Mouse (Mus musculus) kidney, postnatal 4 days (tissue): ENCODE measurements around the gene Cdkl2.

Experiments
- DNase-seq, 2 experiments: peaks; one replicate each; pipeline ENCODE4 v3.0.0; 2021; ENCODE audit warnings: mixed read lengths in 2 of 2

Cdkl2 gene

DNA sequence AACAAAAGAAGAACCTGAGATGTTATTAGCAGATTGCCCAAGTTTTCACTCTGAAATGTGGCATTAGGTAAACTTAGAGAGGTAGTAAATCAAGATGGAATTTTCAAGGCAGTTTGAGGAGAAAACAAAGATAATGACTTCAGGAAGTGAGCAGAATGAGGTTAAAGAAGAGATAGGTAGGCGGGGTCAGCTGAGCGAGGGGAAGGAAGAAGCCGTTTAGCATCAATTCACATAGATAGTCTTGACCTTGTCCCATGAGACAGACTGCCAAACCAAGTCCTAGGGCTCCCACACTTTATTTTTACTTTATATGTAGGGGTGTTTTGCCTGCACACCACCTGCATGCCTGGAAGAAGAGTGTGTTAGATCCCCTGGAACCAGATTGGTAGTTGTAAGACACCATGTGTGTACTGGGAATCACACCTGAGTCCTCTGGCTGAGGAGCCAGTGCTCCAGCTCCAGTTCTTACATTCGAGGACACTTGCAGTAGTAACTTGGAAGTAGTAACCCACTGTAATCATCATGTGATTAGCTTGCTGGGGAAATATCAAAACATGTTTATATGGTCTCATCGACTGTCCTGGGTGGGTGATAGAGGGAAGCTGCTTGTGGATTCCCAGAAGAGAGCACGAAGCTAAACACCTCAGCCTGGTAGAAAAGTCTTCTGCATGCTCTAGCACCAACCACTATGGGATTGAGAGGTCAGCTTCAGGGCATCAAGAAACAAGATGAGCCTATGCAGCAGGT is 52.3 kb downstream of the Cdkl2 start:
- DNase-seq, result no peak

DNA sequence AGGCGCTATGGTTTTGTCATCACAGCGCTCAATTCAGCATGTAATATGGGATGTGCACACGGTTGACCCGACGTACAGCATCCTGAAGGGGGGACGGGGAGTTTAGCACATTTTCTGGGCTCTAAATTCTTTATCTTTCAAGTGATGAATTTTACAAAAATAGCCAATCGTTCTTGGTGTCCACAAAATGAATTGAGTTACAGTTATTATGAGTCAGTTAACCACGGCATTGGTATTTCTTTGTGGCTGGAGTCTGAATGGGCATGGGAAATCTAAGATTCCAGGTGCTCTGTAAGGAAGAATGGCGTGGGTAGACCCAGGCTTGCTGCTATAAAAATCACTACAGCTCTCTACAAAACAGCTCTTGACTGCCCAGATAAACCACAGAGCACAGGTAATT is 54.4 kb downstream of the Cdkl2 start:
- no peak for DNase-seq

DNA sequence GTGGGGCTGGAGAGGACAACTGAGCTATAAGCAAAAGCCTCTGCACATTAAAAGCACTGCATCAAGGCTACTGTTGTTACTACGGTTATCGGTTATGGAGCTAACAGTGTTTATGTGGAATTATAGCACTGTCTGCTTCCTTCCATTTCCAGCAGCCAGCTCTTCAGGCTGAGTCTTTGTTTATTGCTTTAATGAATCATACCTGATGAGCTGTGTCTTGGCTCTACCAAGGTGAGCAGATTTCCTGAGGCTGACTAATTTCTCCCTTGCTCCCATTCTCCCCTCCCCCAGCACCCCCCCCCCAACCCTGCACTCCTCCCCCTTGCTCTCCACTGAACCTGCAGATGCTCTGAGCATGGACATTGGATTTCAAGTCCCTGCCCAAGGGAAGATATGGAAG is 55.9 kb downstream of the Cdkl2 start:
- DNase-seq, result no peak

DNA sequence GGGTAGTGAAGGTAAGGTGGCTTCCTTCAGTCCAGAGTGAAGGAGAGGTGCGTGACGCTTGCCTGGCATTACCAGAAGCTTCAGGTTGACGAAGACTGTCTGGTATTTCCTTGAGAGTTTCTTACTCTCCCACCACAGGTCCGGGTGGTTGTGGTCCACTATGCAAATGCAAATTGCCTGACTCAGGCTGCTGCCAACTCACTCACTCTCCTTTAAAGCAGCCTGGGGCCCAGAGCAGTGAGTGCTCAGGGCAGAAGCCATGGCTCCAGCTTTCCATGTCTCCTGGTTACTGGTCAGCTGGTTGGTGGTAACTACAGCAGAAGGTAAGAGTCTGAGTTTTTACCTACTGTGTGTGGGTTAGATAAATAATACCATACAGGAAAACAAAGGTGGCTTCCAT is 56.4 kb downstream of the Cdkl2 start, which contains the start of gene Odaph:
Gene Odaph (plus strand): TSS at position 240 of the 400 bp plus-strand sequence.
- DNase-seq, result no peak

DNA sequence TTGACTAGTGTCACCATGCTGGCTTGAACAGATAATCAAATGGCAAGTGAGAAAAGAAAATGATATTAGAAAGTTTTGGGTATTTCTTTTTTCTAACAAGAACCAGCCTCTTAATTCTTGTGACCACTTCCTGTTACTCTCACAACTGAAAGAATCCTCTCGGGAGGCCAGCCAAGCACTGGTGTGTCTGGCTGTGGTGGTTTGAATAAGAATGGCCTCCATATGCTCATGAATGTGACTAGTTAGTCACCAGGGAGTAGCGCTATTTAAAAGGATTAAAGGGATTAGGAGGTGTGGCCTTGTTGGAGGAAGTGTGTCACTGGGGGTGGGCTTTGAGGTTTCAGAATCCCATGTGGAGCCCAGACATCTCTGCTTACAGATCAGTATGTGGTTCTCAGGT is 58.0 kb downstream of the Cdkl2 start:
- no peak for DNase-seq

DNA sequence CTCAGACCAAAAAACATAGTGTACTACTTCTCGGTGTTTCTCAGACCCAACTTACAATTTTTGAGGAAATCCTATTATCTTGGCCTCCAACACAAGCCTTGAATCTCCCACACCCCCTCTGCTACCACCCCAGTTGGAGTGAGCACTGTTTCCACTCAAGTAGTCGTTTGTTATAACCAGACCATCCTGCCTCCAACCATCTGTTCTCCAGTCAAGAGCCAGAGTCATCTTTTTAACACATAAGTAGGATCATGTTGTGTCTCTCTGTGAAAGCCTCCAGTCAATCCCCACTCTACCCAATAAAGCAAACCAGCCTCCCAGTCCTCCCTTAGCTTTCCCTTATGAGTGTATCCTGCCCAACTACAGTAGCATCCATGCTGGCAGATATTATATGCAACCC is 60.2 kb downstream of the Cdkl2 start:
- DNase-seq, result no peak

DNA sequence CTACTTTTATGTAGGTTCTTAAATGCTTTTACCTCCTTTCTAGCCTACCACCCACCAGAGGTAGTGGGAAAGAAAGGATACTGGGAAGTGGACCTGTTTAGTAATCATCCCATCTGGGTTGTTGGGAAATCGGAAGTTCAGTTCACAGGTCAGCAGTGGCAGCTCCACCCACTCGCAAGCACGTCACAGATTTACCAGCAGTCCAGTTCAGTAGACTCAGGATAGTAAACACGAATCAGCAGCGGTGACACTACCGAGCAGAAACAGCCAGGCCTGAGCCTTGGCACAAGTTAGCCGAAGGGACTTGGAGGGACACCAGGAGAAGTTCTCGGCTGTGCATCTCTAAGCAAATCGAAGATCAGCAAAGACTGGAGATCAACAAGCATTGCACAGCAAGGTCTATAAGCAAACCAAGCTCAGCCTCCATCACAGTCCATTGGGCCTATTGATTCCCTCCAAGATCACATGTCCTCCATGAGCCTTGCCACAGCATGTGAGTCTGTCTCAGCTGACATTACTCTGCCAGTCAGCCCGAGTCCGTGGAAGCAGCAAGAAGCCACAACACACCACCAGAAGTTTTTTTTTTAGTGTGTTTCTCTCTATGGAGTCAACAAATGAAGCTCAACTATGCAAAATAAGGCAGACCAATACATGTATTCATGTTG is 62.4 kb downstream of the Cdkl2 start:
- DNase-seq, result no peak

DNA sequence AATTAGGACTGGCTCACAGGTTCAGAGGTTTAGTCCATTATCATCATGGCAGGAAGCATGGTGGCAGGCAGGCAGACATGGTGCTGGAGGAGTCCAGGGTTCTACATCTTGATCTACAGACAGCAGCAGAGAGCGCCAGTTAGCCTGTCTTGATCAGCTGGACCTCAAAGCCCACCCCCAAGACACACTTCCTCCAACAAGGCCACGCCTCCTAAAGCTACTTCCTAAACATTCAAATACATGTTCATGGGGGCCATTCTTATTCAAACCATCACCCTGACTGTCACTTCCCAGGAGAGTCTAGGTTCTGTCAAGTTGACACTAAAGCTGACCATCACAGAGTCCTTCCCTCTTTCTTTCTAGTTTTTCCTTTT is 66.3 kb downstream of the Cdkl2 start:
- DNase-seq, result no peak

DNA sequence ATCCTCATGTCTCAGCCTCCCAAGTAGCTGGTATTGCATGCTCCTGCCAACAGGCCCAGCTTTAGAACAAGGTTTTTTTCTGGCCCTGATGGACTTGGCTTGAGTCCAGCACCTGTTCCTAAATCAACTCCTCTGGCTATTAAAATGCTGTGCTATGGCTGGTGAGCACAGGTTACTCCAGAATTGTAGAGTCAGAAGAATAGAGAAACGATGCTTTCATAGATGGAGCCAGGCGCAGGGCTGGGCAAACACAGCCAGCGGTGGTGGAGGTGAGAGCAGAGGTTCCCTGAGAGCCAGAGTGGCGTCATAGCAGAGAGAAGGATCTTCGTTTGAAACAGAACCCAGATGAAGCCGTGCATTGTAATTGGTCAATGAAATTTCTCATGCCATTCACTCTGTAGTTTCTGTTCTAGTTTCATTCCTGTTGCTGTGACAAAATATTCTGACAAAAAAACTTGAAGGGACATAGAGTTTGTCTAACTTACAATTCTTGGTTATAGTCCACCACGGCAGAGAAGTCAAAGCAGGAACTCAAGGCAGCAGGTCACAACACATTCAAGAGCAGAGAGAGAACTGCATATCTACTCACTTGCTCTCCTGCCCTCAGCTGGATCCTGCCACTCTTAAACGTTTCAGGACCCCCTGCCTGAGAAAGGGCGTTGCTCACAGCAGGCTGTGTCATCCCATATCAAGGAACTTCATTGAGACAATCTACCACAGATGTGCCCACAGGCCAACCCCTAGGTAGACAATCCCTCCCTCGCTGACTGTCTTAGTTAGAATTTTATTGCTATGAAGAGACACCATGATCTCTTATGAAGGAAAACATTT is 66.9 kb downstream of the Cdkl2 start:
- DNase-seq, result no peak

DNA sequence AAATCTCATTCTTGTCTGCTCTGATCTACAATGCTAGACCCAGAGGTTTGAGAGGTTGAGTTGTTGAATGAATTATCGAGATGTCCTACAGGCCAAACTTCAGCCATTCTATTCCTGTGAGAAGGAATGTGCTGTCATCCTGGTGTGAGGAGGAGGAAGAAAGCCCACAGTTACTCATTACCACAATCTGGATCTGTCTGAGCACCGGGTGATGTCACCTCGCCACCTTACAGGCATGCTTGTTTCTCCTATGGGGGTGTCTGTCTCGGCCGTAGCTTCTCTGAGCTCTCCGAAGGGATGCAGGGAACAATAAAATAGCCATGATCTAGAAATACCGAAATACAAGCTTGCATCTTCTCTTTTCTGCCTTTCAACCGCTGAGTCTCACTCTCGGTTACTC is 67.9 kb downstream of the Cdkl2 start:
- no peak for DNase-seq

DNA sequence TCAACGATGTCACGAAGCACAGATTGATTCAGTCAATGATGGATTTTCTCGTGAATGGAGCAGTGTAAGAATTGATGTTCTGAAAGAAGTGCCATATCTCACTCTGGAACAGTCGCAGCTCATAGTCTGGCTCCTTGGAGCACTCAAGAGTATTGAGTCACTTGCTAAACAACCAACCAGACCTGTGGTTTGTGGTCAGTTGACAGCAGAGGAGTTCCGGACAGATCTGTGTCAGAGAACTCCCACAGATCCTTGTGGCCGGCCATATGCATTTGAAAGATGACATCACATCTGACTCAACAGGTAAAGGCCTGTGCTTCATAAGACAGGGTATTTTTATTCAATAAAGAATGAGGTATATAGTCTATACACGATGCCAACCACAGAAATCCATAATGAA is 69.7 kb downstream of the Cdkl2 start:
- no peak for DNase-seq

DNA sequence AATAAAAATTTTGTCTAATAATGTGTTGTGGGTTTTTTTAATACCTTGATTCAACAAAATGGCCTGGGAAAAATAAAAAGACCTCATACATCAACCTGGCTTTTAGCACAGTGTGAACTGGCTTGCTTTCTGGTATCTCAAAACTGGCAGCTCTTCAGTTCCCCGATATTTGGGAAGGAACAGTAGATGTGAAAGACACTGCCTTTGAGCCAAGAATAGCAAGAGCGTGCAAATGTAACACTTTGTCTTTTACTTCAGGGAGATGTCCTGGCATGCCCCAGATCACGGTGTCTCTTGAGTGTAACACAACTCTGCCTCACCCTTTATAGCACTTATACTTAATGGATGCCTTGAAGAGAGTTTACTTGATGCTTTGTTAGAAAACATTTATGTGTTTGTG is 71.6 kb downstream of the Cdkl2 start:
- no peak for DNase-seq

DNA sequence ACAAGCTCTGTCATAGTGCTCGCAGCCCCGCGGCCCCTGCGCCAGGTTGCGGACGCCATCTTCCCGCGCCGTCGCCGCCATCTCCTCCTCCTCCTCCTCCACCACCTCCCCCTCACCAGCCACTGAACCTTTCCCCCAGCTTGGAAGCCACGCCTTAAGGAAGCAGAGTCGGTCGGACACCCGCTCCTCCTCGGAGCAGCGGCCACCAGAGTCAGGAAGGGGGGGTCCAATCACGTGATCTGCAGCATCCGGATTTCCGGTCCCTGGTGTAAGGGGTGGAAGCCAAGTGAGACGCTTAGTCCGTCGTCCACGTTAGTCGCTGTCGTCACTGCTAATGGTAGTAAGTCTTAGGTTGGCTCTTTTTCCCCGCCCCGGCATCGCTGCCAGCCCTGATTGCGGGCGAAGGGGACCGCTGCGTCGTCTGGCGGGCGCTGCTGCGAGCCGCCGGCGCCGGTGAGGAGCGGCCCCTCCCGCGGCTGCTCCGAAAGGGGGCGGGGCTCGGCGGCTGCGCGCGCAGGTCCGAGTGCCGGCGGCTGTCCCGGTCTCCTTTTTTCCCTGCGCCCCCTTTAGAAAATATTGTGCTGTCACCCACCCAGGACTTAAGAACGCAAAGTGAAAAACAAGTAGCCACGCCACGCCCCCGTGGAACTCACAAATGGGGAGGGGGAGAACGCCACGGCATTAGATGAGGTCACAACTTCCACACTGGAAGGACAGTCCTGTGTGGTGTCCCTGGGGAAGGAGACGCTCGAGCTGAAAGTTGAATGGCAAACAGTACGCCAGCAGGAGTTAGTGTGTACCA is 80.8 kb downstream of the Cdkl2 start, which contains the start of gene Rchy1:
Gene Rchy1 (minus strand): TSS at position 430 of the 802 bp plus-strand sequence.
- peak; percentile 94 to 96 for DNase-seq

DNA sequence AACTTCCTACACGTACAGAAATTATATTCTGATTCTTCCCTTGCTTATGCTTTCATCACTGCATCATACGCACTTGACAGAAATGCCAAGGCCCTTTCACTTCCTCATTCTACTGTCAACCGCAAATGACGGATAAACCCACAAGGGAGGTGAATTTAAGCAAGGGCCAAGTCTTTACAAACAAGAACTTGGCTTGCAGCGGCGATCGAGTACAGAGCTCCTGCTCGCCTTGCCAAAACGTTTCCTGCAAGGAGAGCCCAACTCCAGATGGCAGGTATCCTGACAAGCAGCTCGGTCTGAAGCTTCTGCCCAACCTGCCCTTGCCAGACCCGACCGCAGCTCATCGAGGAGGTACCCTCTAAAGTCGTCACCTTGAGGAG is 81.4 kb downstream of the Cdkl2 start:
- no peak for DNase-seq

DNA sequence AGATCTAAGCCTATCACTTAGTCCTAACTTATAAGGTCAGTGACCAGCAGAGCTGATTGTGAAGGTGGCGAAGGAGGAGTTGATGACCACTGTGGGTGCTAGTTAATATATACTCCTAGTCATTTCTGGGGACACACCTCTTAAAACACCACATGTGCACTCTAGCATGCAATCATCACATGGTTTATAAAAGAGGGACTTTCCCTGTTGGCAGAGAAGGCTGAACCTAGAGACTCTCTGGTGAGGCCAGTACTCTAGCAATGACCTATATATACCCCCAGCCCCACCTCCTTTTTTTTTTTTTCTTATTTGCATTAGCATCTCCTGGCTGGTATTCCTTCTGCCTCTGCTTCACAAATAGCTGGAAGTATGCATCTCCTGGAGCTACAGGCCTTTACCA is 82.3 kb downstream of the Cdkl2 start:
- no peak for DNase-seq

DNA sequence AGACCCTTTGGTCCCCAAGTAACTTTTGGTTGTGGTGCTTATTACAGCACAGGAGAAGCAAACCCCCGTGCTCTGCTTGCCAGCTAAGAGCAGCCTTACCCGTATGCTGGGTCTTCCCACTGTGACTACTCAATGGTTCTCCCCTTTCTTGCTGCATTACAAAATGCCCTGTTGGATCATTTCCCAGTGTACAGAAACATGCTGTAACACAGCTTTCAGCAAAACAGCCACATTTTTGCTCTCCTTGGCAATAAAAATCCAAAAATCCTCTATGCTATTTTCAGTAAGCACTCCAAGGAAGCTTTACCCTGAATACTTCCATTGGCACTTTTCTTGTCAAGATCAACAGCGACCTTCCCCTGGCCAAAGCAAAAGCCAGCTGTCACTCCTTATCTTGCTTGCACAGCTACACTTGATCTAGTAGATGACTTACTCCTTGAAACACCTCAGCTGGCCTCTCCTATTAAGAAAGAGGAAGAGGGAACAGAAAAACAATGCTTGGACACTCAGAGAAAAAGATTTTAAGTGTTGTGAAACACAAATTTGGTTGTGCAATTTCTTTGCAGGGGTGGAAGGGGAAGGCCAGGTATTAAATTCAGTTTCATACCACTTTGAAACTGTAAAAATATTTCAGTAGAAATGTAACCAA is 83.0 kb downstream of the Cdkl2 start:
- no peak for DNase-seq

DNA sequence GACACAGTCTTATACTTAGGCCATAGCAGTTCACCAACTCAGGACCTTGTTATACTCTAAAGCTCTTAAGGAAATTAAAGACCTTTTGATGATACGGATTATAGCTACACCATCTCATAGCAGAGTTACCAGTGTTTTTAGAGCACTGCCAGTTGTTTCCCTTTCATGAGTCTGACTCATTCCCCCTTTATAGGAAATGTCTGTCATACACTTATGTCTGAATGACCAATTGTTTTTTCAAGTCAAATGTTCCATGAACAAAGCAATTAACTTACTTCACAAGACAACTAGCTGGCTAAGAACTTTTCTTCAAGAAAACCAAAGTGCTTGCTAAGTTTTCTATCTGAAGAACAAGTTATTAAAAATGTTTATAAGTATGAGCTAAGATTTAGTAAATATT is 83.7 kb downstream of the Cdkl2 start:
- DNase-seq, result no peak

DNA sequence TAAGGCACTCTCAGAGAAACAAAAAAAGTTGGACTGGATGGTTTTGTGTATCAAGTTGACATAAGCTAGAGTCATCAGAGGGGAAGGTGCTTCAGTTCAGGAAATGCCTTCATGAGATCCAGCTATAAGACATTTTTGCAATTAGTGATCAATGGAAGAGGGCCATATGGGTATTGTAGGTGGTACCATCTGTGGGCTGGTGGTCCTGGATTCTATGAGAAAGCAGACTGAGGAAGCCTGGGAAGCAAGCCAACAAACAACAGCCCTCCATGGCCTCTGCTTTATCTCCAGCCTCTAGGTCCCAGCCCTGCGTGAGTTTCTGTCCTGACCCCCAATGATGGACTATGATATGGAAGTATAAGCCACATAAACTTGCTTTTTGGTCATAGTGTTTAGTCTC is 84.6 kb downstream of the Cdkl2 start:
- DNase-seq, result no peak

DNA sequence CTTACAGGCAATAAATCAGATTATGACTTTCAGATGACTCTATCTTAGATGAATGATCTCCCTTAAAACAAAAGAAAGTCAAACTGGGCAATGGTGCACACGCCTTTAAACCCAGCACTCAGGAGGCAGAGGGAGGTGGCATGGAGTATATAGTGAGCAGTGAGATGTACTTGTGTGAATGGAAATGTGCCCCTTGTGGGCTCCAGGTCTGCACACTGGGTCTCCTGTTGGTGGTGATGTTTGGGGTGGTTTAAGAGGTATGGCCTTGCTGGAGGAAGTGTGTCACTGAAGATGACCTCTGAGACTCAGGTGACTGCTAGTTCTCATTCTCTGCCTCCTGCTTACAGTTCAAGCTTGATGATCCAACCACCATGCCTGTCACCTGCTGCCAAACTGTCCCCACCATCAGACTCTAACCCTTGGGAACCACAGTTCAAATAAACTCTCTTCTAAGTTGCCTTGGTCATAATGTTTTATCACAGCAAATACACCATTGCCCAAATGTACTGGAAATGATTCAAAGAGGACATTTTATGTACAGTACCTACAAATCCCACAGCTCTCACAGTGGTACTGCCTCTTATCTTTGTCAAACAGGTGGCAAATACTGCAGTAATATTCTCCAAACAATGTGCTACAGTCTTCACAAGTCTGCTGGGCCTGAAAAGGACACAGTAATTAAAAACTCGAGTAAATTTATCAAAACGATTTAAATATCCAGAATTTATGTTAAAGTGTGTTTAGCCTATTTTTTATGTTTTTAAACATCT is 86.5 kb downstream of the Cdkl2 start:
- DNase-seq, result no peak
